ENCODE assay signal across 14 mouse cellular contexts in the genomic region with DNA sequence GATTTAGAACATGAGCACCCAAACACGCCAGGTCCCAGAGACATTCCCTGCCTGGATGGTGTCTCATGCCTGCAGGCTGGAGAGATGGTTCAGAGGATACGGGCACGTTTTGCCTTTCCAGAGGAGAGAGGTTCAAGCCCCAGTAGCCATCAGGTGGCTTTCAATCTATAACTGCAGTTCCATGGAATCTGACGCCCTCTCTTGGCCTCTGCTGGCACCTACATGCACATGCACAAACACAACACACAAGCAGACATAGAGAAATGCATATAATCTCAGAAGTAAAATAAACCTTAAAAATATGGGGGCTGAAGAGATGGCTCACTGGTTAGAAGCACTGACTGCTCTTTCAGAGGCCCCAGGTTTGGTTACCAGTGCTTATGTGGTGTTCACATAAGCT. TPM values are rescaled to one million over a fixed set of nuclear protein-coding genes. Genes with fewer than 3 reads are reported as not detected.
DNase-seq lines count a peak whose midpoint lies in the region; ATAC-seq and TF ChIP-seq lines count a peak whose summit lies in the region.
"Had no signal": no experiment of that assay in that cellular context is flagged by ENCODE, and none has a peak within 500 bp of the region (broad histone marks: within the 10 kb centered on the region; RNA-seq: fewer than 3 reads in every experiment).

No protein-coding gene starts in this region.

- H3K4me2 ChIP-seq in liver, embryonic 12.5 days: no peak overlapping the region
- no peak overlapping the region for H3K4me2 ChIP-seq in stomach, embryonic 14.5 days (replicated peaks; ENCODE audit: low read depth, low read length)
- no peak overlapping the region for H3K4me2 ChIP-seq in midbrain, embryonic 13.5 days (replicated peaks)
- H3K4me2 ChIP-seq: hindbrain, embryonic 13.5 days; lung, embryonic 15.5 days had no signal

- H3K4me3 ChIP-seq in liver, adult 2 months (ENCODE audit: insufficient read depth, low read depth, low read length): no peak overlapping the region
- H3K4me3 ChIP-seq in liver, embryonic 12.5 days: no peak overlapping the region
- no peak overlapping the region for H3K4me3 ChIP-seq in E14TG2a.4 (replicated peaks; ENCODE audit: low read length)
- H3K4me3 ChIP-seq in stomach, embryonic 14.5 days (ENCODE audit: low read depth, low read length): no peak overlapping the region
- H3K4me3 ChIP-seq in midbrain, embryonic 13.5 days (replicated peaks): no peak overlapping the region
- H3K4me3 ChIP-seq: heart, adult 2 months; hindbrain, embryonic 13.5 days; lung, embryonic 15.5 days had no signal

- ATAC-seq in liver, embryonic 12.5 days: no peak
- no peak for ATAC-seq in stomach, embryonic 14.5 days (ENCODE audit: insufficient number of reproducible peaks, insufficient read depth, low FRiP score, low read depth)
- ATAC-seq in midbrain, embryonic 13.5 days: no peak
- ATAC-seq: forebrain, embryonic 14.5 days; Patski had no signal

- peak; percentile 13; the same call in 1 of the 2 replicates for TF ChIP-seq CTCF in liver, adult 2 months (IDR thresholded peaks at IDR 0.05; ENCODE audit: low read depth, low read length)
- TF ChIP-seq CTCF in E14TG2a.4 (conservative IDR thresholded peaks at IDR 0.05; ENCODE audit: low read length): peak; percentile 53
- peak; percentile 14; the same call in 1 of the 2 replicates for TF ChIP-seq CTCF in brain, embryonic 14.5 days (IDR thresholded peaks at IDR 0.05; ENCODE audit: borderline replicate concordance, extremely low read depth, insufficient read depth, insufficient read length)

- intact Hi-C loops in gastrocnemius, postnatal 14 days (cut with DNase I; ENCODE audit: low total_unique reads): no loop called here

- WGBS in liver, adult 2 months: 77% methylated on average over 4 of the region's 4 CpGs
- WGBS in liver, embryonic 12.5 days (ENCODE audit: insufficient replicate concordance): 51% methylated on average over 4 of the region's 4 CpGs
- WGBS in stomach, embryonic 14.5 days: 58% methylated on average over 4 of the region's 4 CpGs
- 53% methylated on average over 4 of the region's 4 CpGs for WGBS in midbrain, embryonic 13.5 days

- H3K4me1 ChIP-seq in liver, adult 2 months (ENCODE audit: control insufficient read depth, insufficient read depth, low read length): no peaks in the 10 kb centered on the region
- H3K4me1 ChIP-seq in liver, embryonic 12.5 days: peaks cover 27% of the 10 kb centered on the region
- peaks cover 41% of the 10 kb centered on the region for H3K4me1 ChIP-seq in E14TG2a.4 (replicated peaks; ENCODE audit: low read depth, low read length)
- 0 out of 2 replicates have a peak, but pooled peaks cover under 1% of the 10 kb centered on the region for H3K4me1 ChIP-seq in stomach, embryonic 14.5 days (ENCODE audit: control insufficient read depth, insufficient read depth, low read length)
- H3K4me1 ChIP-seq in midbrain, embryonic 13.5 days (replicated peaks): no peaks in the 10 kb centered on the region
- H3K4me1 ChIP-seq: hindbrain, embryonic 13.5 days had no signal

- H3K27me3 ChIP-seq in liver, adult 2 months (ENCODE audit: control insufficient read depth, insufficient read depth, low read length): no peaks in the 10 kb centered on the region
- H3K27me3 ChIP-seq in liver, embryonic 12.5 days (replicated peaks): no peaks in the 10 kb centered on the region; the same call in 1 of the 2 replicates
- H3K27me3 ChIP-seq in E14TG2a.4 (ENCODE audit: insufficient read depth, low read length): no peaks in the 10 kb centered on the region; the same call in 1 of the 2 replicates
- H3K27me3 ChIP-seq in stomach, embryonic 14.5 days (ENCODE audit: control insufficient read depth, insufficient read depth, low read length): no peaks in the 10 kb centered on the region
- 0 out of 2 replicates have a peak, but pooled peaks cover 2% of the 10 kb centered on the region for H3K27me3 ChIP-seq in midbrain, embryonic 13.5 days
- H3K27me3 ChIP-seq: lung, embryonic 15.5 days; Patski had no signal

- H3K36me3 ChIP-seq in liver, adult 2 months (ENCODE audit: control insufficient read depth, insufficient read depth, low read length): no peaks in the 10 kb centered on the region
- H3K36me3 ChIP-seq in liver, embryonic 12.5 days: no peaks in the 10 kb centered on the region
- no peaks in the 10 kb centered on the region for H3K36me3 ChIP-seq in E14TG2a.4 (ENCODE audit: insufficient read depth, low read length)
- H3K36me3 ChIP-seq in stomach, embryonic 14.5 days (ENCODE audit: control insufficient read depth, insufficient read depth, low read length): no peaks in the 10 kb centered on the region
- no peaks in the 10 kb centered on the region for H3K36me3 ChIP-seq in midbrain, embryonic 13.5 days
- H3K36me3 ChIP-seq: hindbrain, embryonic 13.5 days; lung, embryonic 15.5 days had no signal

- no peak overlapping the region for H3K9ac ChIP-seq in liver, adult 2 months (ENCODE audit: low read depth, low read length)
- no peak overlapping the region for H3K9ac ChIP-seq in liver, embryonic 12.5 days
- H3K9ac ChIP-seq in stomach, embryonic 14.5 days (replicated peaks; ENCODE audit: low read depth, low read length): no peak overlapping the region
- no peak overlapping the region for H3K9ac ChIP-seq in midbrain, embryonic 13.5 days (replicated peaks)
- H3K9ac ChIP-seq: hindbrain, embryonic 13.5 days; lung, embryonic 15.5 days had no signal

- no peak for DNase-seq in liver, adult 2 months (ENCODE audit: extremely low read depth, low read depth, low spot score)
- no peak for DNase-seq in brain, embryonic 14.5 days (ENCODE audit: low read depth)
- no peak for DNase-seq in gastrocnemius, postnatal 14 days
- DNase-seq: cerebellum, adult 11-12 months; heart, adult 2 months; kidney, adult 8-10 months had no signal

- no peak for TF ChIP-seq POLR2A in liver, adult 2 months (IDR thresholded peaks at IDR 0.05; ENCODE audit: extremely low read depth, insufficient read depth, low read length)
- TF ChIP-seq POLR2A in brain, embryonic 14.5 days (IDR thresholded peaks at IDR 0.05; ENCODE audit: borderline replicate concordance, extremely low read depth, insufficient read depth, insufficient read length, poor library complexity, severe bottlenecking): no peak

- no peaks in the 10 kb centered on the region for H3K79me2 ChIP-seq in liver, adult 2 months (ENCODE audit: control insufficient read depth, insufficient read depth, low read length)

- no peaks in the 10 kb centered on the region for H3K9me3 ChIP-seq in liver, embryonic 12.5 days (replicated peaks)
- no peaks in the 10 kb centered on the region for H3K9me3 ChIP-seq in E14TG2a.4 (ENCODE audit: low read length)
- no peaks in the 10 kb centered on the region for H3K9me3 ChIP-seq in stomach, embryonic 14.5 days (ENCODE audit: control insufficient read depth, low read depth, low read length)
- no peaks in the 10 kb centered on the region for H3K9me3 ChIP-seq in midbrain, embryonic 13.5 days
- H3K9me3 ChIP-seq: hindbrain, embryonic 13.5 days; lung, embryonic 15.5 days had no signal

- no peak overlapping the region for H3K27ac ChIP-seq in liver, adult 2 months (replicated peaks; ENCODE audit: insufficient read depth, low read depth, low read length)
- H3K27ac ChIP-seq in liver, embryonic 12.5 days: no peak overlapping the region
- H3K27ac ChIP-seq in stomach, embryonic 14.5 days (ENCODE audit: low read length): 0 out of 2 replicates have a peak overlapping the region, but pooled peaks have one; percentile 27
- no peak overlapping the region for H3K27ac ChIP-seq in midbrain, embryonic 13.5 days
- H3K27ac ChIP-seq: heart, adult 2 months; hindbrain, embryonic 13.5 days had no signal

RNA-seq across cellular contexts. Expression of a gene that starts 5.7 kb away (rescaled TPM):
- 0.07 and 0.09 TPM in 2 replicates for total RNA-seq in liver, adult 2 months (2014; rRNA removed)
- 0.12 TPM in 1 of 2 replicates, not detected in the other for polyA plus RNA-seq in liver, adult 2 months (2012; rRNA removed)
- polyA plus RNA-seq in liver, embryonic 12.5 days (2016; fragmentation: Nextera tagmentation; extraction: Ambion mirVana): 1.0 and 1.4 TPM in 2 replicates
- 0.35 and 0.46 TPM in 2 replicates for polyA plus RNA-seq in brain, embryonic 14.5 days (2012; rRNA removed)
- polyA plus RNA-seq in stomach, embryonic 14.5 days (2014; fragmentation: Nextera tagmentation; extraction: Ambion mirVana): 4.6 and 6.1 TPM in 2 replicates
- under 1 TPM in 1 of 2 experiments, not detected in 1; 0.21 TPM for total RNA-seq in gastrocnemius, postnatal 14 days (2021)
- polyA plus RNA-seq in midbrain, embryonic 13.5 days (2015; fragmentation: Nextera tagmentation; extraction: Ambion mirVana): 0.14 and 0.20 TPM in 2 replicates
- total RNA-seq: heart, adult 2 months had no signal

RNA-seq across cellular contexts. Expression of a gene that starts 8.1 kb away (rescaled TPM):
- 11.0 and 11.2 TPM in 2 replicates for total RNA-seq in liver, adult 2 months (2014; rRNA removed)
- polyA plus RNA-seq in liver, adult 2 months (2012; rRNA removed): 3.9 and 4.0 TPM in 2 replicates
- polyA plus RNA-seq in liver, embryonic 12.5 days (2016; fragmentation: Nextera tagmentation; extraction: Ambion mirVana): 55.9 and 59.5 TPM in 2 replicates
- polyA plus RNA-seq in brain, embryonic 14.5 days (2012; rRNA removed): 32.6 and 37.7 TPM in 2 replicates
- 53.7 and 56.1 TPM in 2 replicates for polyA plus RNA-seq in stomach, embryonic 14.5 days (2014; fragmentation: Nextera tagmentation; extraction: Ambion mirVana)
- total RNA-seq in gastrocnemius, postnatal 14 days (2021): 10 to 100 TPM; 18.3 to 22.1 TPM
- polyA plus RNA-seq in midbrain, embryonic 13.5 days (2015; fragmentation: Nextera tagmentation; extraction: Ambion mirVana): 48.1 and 50.1 TPM in 2 replicates

RNA-seq across cellular contexts. Expression of a gene that starts 53.8 kb away (rescaled TPM):
- total RNA-seq in liver, adult 2 months (2014; rRNA removed): 4.3 and 6.0 TPM in 2 replicates
- polyA plus RNA-seq in liver, adult 2 months (2012; rRNA removed): 8.2 and 8.6 TPM in 2 replicates
- polyA plus RNA-seq in liver, embryonic 12.5 days (2016; fragmentation: Nextera tagmentation; extraction: Ambion mirVana): 31.7 and 32.8 TPM in 2 replicates
- 26.9 and 27.7 TPM in 2 replicates for polyA plus RNA-seq in brain, embryonic 14.5 days (2012; rRNA removed)
- 31.1 and 36.2 TPM in 2 replicates for polyA plus RNA-seq in stomach, embryonic 14.5 days (2014; fragmentation: Nextera tagmentation; extraction: Ambion mirVana)
- total RNA-seq in gastrocnemius, postnatal 14 days (2021): 1 to 10 TPM; 4.7 to 5.4 TPM
- 28.3 and 28.9 TPM in 2 replicates for polyA plus RNA-seq in midbrain, embryonic 13.5 days (2015; fragmentation: Nextera tagmentation; extraction: Ambion mirVana)
